Mouse (Mus musculus) heart, postnatal 10 days (tissue): Measurements from ENCODE around the gene Vmn2r65. TPM values are rescaled to one million over a fixed set of nuclear protein-coding genes. Genes with fewer than 3 reads are reported as not detected.

Source experiments
- DNase-seq, 2 experiments: peaks; one replicate each; pipeline ENCODE4 v3.0.0; 2021
- intact Hi-C: fragments of 180-260 bp; cut with DNase I; formaldehyde crosslinking; loops from one replicate; pipeline ENCODE4 v1.15.1; 2025
- total RNA-seq, 2 experiments: library from RNA; stranded (reverse); gene quantifications; 2 replicates each; pipeline ENCODE4 v1.2.3; 2021

Vmn2r65 gene
- total RNA-seq, result not detected

DNA sequence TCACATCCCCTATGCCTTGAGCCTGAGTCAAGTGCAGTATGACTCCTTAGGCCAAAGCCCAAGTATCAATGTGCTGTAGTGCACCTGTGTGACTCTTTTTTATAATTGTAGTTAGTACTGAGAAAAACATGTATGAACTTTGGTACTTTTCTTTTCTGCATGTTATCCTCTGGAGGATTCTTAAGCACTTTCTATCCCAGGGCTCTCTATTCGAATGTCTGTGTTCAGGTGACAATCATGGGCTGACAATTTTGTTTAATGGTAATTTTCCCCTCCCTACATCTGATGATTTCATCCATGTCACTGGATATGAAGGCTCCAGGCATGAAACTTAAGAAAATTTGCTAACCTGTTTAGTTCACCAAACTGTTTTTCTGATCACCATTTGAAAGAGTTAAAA, at the start of gene Vmn2r65:
Gene Vmn2r65 (minus strand): TSS at position 101 of the 400 bp plus-strand sequence.
- intact Hi-C loops, result no loop called here
- DNase-seq, result no peak

DNA sequence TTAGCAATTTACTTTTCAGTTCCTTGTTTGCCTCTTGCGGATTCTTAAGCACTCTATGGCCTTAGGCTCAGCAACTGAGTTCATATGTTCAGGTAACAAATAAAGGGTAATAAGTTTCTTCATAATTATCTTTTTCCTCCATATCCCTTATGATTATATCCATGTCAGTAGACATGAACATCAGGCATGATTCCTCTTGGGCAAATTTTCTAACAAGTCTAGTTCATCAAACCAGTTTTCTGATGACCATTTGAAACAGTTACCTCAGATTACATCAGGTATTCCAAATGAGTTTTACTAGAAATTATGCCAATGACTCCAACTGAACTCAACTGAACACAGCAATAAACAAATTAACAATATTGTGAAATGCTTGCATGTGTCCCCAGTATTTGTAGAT, 48.3 kb upstream of the Vmn2r65 start, which contains the start of gene Vmn2r66:
Gene Vmn2r66 (minus strand): TSS at position 101 of the 400 bp plus-strand sequence.
- DNase-seq, result no peak
- intact Hi-C loops, result no loop called here

DNA sequence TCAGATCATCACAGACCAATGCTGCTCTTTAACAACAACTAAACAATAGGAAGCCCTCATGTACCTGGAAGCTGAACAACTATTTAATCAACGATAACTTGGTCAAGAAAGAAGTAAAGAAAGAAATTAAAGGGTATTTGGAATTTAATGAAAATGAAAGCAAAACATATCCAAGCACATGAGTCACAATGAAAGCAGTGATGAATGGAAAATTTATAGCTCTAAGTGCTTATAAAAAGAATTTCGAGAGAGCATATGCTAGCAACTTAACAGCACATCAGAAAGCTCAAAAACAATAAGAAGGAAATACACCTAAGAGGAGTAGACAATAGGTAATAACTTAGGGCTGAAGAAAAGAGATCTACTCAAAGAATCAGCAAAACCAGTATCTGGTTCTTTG, 32.8 kb upstream of the Vmn2r65 start:
- DNase-seq, result no peak

More for the DNA sequence above, 32.8 kb upstream of the Vmn2r65 start:
- intact Hi-C loops, result no loop called here

Other genes with a start within 250 kb of the Vmn2r65 start
- gene Olfr291, start 110.6 kb downstream of the Vmn2r65 start, total RNA-seq, result not detected
- gene Vmn2r66, start 48.2 kb upstream of the Vmn2r65 start, total RNA-seq, result not detected
- not detected for gene Vmn2r67, start 191.9 kb upstream of the Vmn2r65 start, total RNA-seq